Mouse (Mus musculus): ENCODE results near the gene Olfr178.

GRCm38 (mm10) chr16:58928655-58929054 lies 36.8 kb upstream of the Olfr178 start, which contains the start of gene Olfr181:
- TF ChIP-seq CTCF (IDR thresholded peaks at IDR 0.05; ENCODE audit: low read depth, low read length) (no peak), TAL1 (conservative IDR thresholded peaks at IDR 0.05; ENCODE audit: low read depth, low read length) (no peak)
